Mouse (Mus musculus) C2C12 (cell line): ENCODE measurements around the gene Kif26b.

Experiments used
- CEBPB ChIP-seq: IDR thresholded peaks from one replicate; pipeline ENCODE4 v1.6.1; 2011; ENCODE audit warnings: low read depth, mild to moderate bottlenecking, control low read depth, moderate library complexity
- CTCF ChIP-seq: IDR thresholded peaks from one replicate; pipeline ENCODE4 v1.5.1; 2011; ENCODE audit not compliant: control insufficient read depth, insufficient read depth, insufficient read length
- FOSL1 ChIP-seq: IDR thresholded peaks from one replicate; pipeline ENCODE4 v1.8.0; 2011; ENCODE audit warnings: mild to moderate bottlenecking, low read length; ENCODE audit not compliant: poor library complexity, insufficient read depth, severe bottlenecking
- MAX ChIP-seq: IDR thresholded peaks from one replicate; pipeline ENCODE4 v1.6.1; 2011; ENCODE audit warnings: mild to moderate bottlenecking, control low read depth
- MYOD1 ChIP-seq: IDR thresholded peaks from one replicate; pipeline ENCODE4 v1.6.1; 2011; ENCODE audit warnings: low read depth; ENCODE audit not compliant: control insufficient read depth, insufficient read length
- MYOG ChIP-seq: IDR thresholded peaks from one replicate; pipeline ENCODE4 v1.6.1; 2011; ENCODE audit not compliant: control insufficient read depth, insufficient read length; ENCODE audit errors: extremely low read depth
- USF1 ChIP-seq: IDR thresholded peaks from one replicate; pipeline ENCODE4 v1.6.1; 2011; ENCODE audit warnings: low read depth, mild to moderate bottlenecking, control low read depth, moderate library complexity

DNA sequence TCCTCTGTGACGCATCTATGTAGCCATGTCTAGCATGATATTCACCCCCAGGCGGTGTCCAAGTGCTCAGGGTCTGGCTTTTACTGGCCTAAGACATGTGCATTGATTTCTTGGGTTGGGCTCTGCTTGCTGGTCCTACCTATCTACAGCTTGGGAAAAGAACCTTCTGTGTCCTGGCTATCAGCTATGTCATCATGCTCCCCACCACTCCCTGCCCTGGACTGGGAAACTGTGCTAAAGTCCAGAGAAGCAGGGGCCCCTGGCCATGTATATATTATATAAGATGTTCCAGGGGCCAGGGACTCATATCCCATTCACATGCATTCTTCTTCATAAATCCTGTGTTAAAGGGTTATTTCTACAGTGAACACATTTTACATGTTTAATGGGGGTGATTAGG lies 92.4 kb downstream of the Kif26b start:
- no peak for TF ChIP-seq CEBPB
- no peak for TF ChIP-seq CTCF
- no peak for TF ChIP-seq FOSL1
- no peak for TF ChIP-seq MAX
- no peak for TF ChIP-seq MYOG
- TF ChIP-seq MYOD1: no peak
- no peak for TF ChIP-seq USF1
